Mouse (Mus musculus) embryonic facial prominence, embryonic 13.5 days (tissue): ENCODE results near the gene Xkr8. TPM values are rescaled to one million over a fixed set of nuclear protein-coding genes. Genes with fewer than 3 reads are reported as not detected.
A peak's percentile ranks its signal among the peaks of the same experiment; 100 is the strongest.
"Not testable (repeated sequence)": the region's sequence is repeated elsewhere in the genome, so short reads cannot be mapped to it uniquely, and the experiment has no call there.

ENCODE experiments used
- ATAC-seq: fragments of 200-750 bp; cut with Nextera tagmentation; 2 replicates; pipeline ENCODE4 v1.8.0; 2017; ENCODE audit warnings: low read depth; ENCODE audit not compliant: insufficient number of reproducible peaks, insufficient read depth, low FRiP score, low TSS enrichment
- H3K27ac ChIP-seq: fragments of 300-500 bp; sonication (generic); 2 replicates; pipeline ENCODE4 v1.5.1; 2015; ENCODE audit warnings: moderate library complexity, mild to moderate bottlenecking, inconsistent platforms
- H3K27me3 ChIP-seq: fragments of 300-500 bp; sonication (generic); 2 replicates; pipeline ENCODE4 v1.6.1; 2015; ENCODE audit warnings: mild to moderate bottlenecking, inconsistent platforms
- H3K36me3 ChIP-seq: fragments of 300-500 bp; sonication (generic); 2 replicates; pipeline ENCODE4 v1.6.1; 2015; ENCODE audit warnings: mild to moderate bottlenecking, inconsistent platforms
- H3K4me1 ChIP-seq: fragments of 300-500 bp; sonication (generic); 2 replicates; pipeline ENCODE4 v1.6.1; 2015; ENCODE audit warnings: inconsistent platforms
- H3K4me2 ChIP-seq: fragments of 300-500 bp; sonication (generic); 2 replicates; pipeline ENCODE4 v1.6.1; 2015; ENCODE audit warnings: moderate library complexity, mild to moderate bottlenecking, inconsistent platforms
- H3K4me3 ChIP-seq: fragments of 300-500 bp; sonication (generic); 2 replicates; pipeline ENCODE4 v1.5.1; 2015; ENCODE audit warnings: mild to moderate bottlenecking, inconsistent platforms
- H3K9ac ChIP-seq: fragments of 300-500 bp; sonication (generic); 2 replicates; pipeline ENCODE4 v1.6.1; 2015; ENCODE audit warnings: mild to moderate bottlenecking, inconsistent platforms
- H3K9me3 ChIP-seq: fragments of 300-500 bp; sonication (generic); 2 replicates; pipeline ENCODE4 v1.6.1; 2016; ENCODE audit warnings: inconsistent platforms
- WGBS: fragments of 180-500 bp; shearing (Covaris S2); methylation state at CpG from one replicate; pipeline ENCODE4 v1.1.7; 2015; ENCODE audit warnings: mixed read lengths; 5-methylcytosine and 5-hydroxymethylcytosine counted together
- polyA plus RNA-seq: library from polyadenylated mRNA; unstranded; fragments of >200 nt; fragmentation: Nextera tagmentation; extraction: Ambion mirVana; gene quantifications from 2 replicates; pipeline ENCODE4 v1.2.1, GENCODE M21; 2015

Xkr8 gene
- polyA plus RNA-seq, 1 experiment from 2014 or later: 6.0 TPM

GRCm38 (mm10) chr4:132756974-132757373 lies 24.6 kb upstream of the Xkr8 start, which contains the start of gene Smpdl3b:
Gene Smpdl3b, minus strand, starts transcription at chr4:132757252.
- WGBS: 1% methylated on average over 22 of the region's 22 CpGs
- Histone ChIP-seq H3K9ac (peak within 1 kb of the TSS; percentile 77), H3K27ac (no peak within 1 kb of the TSS), H3K27me3 (peaks cover 10% of the 10 kb centered on the region), H3K36me3 (no peaks in the 10 kb centered on the region), H3K4me1 (peaks cover 7% of the 10 kb centered on the region; the same call in 1 of the 2 replicates), H3K4me2 (peak within 1 kb of the TSS; percentile 92), H3K9me3 (no peaks in the 10 kb centered on the region), H3K4me3 (peak within 1 kb of the TSS; percentile 51)
- ATAC-seq: no peak

- 72% methylated on average over 6 of the region's 6 CpGs for WGBS
- Histone ChIP-seq H3K36me3 (no peaks in the 10 kb centered on the region), H3K4me2 (no peak overlapping the region), H3K9me3 (no peaks in the 10 kb centered on the region), H3K4me3 (no peak overlapping the region), H3K9ac (no peak overlapping the region), H3K27me3 (peaks cover 8% of the 10 kb centered on the region), H3K4me1 (peaks cover 7% of the 10 kb centered on the region; the same call in 1 of the 2 replicates), H3K27ac (no peak overlapping the region)
- ATAC-seq: no peak
Observed at GRCm38 (mm10) chr4:132752992-132753391, 20.6 kb upstream of the Xkr8 start.

DNA sequence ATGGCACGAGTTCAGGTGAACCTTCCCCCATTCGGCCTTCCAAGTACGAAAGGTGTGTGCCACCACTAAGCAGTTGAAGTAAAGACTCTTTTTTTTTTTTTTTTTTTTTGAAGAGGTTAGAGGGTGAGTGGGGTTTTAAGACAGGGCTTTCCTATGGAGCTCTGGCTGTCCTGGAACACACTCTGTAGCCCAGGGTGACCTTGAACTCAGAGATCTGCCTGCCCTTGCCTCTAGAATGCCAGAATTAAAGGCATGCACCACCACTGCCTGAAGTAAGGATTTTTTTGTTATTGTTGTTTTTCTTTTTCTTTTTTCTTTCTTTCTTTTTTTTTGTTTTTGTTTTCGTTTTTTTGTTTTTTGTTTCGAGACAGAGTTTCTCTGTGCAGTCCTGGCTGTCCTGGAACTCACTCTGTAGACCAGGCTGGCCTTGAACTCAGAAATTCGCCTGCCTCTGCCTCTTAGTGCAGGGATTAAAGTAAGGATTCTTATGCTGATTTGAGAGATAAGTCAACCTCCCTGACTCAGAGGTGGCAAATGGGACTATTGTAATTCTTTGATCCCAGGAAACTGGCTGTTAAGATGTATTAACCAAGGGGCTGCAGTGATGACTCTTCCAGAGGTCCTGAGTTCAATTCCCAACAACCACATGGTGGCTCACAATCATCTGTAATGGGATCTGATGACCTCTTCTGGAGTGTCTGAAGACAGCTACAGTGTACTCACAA lies 17.1 kb upstream of the Xkr8 start:
- no peak overlapping the region for H3K4me2 ChIP-seq
- H3K4me3 ChIP-seq: no peak overlapping the region
- 78% methylated on average over 6 of the region's 6 CpGs for WGBS
- H3K36me3 ChIP-seq: no peaks in the 10 kb centered on the region
- no peak overlapping the region for H3K9ac ChIP-seq
- no peaks in the 10 kb centered on the region for H3K27me3 ChIP-seq
- no peak for ATAC-seq
- no peaks in the 10 kb centered on the region for H3K9me3 ChIP-seq
- no peaks in the 10 kb centered on the region for H3K4me1 ChIP-seq
- no peak overlapping the region for H3K27ac ChIP-seq

DNA sequence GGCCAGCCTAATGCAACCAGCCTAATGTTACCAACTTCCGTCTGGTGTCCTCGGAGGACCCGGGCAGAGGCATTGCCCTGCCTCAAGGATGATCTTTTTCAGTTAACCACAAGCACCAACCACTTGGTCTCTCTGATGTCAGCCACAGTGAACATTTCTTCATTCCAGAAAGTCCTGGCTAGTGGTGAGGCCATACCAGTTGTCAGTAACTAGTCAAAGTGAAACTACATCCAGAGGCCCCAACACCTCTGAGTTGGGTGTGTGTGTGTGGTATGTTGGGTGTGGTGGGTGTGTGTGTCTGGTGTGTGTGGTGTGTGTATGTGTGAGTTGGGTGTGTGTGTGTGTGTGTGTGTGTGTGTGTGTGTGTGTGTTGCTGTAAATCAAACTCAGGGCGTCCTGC lies 16.4 kb upstream of the Xkr8 start:
- Histone ChIP-seq H3K4me1 (no peaks in the 10 kb centered on the region), H3K9me3 (no peaks in the 10 kb centered on the region), H3K4me2 (no peak overlapping the region), H3K4me3 (no peak overlapping the region), H3K27me3 (no peaks in the 10 kb centered on the region), H3K9ac (no peak overlapping the region), H3K27ac (no peak overlapping the region), H3K36me3 (no peaks in the 10 kb centered on the region)
- ATAC-seq: no peak
- WGBS: 90% methylated on average over 4 of the region's 4 CpGs

- ATAC-seq: no peak
- Histone ChIP-seq H3K27ac (no peak overlapping the region), H3K9me3 (no peaks in the 10 kb centered on the region), H3K4me1 (no peaks in the 10 kb centered on the region), H3K36me3 (no peaks in the 10 kb centered on the region), H3K4me2 (no peak overlapping the region), H3K27me3 (no peaks in the 10 kb centered on the region), H3K4me3 (no peak overlapping the region), H3K9ac (no peak overlapping the region)
- WGBS: 66% methylated on average over 9 of the region's 9 CpGs
Observed at GRCm38 (mm10) chr4:132747664-132748259, 15.4 kb upstream of the Xkr8 start.

- Histone ChIP-seq H3K27ac (no peak overlapping the region), H3K36me3 (no peaks in the 10 kb centered on the region), H3K27me3 (no peaks in the 10 kb centered on the region), H3K4me3 (no peak overlapping the region), H3K9me3 (no peaks in the 10 kb centered on the region), H3K9ac (no peak overlapping the region), H3K4me2 (no peak overlapping the region), H3K4me1 (no peaks in the 10 kb centered on the region)
- 85% methylated on average over 9 of the region's 9 CpGs for WGBS
- no peak for ATAC-seq
Observed at GRCm38 (mm10) chr4:132746911-132747517, 14.7 kb upstream of the Xkr8 start.

- H3K4me1 ChIP-seq: no peaks in the 10 kb centered on the region
- WGBS: 86% methylated on average over 11 of the region's 11 CpGs
- no peak overlapping the region for H3K9ac ChIP-seq
- no peak overlapping the region for H3K27ac ChIP-seq
- no peaks in the 10 kb centered on the region for H3K36me3 ChIP-seq
- H3K4me3 ChIP-seq: no peak overlapping the region
- no peaks in the 10 kb centered on the region for H3K27me3 ChIP-seq
- no peak for ATAC-seq
- H3K9me3 ChIP-seq: no peaks in the 10 kb centered on the region
- H3K4me2 ChIP-seq: no peak overlapping the region
Observed at GRCm38 (mm10) chr4:132743992-132744911, 11.9 kb upstream of the Xkr8 start.

- H3K27ac ChIP-seq: no peak overlapping the region
- no peak overlapping the region for H3K4me3 ChIP-seq
- no peaks in the 10 kb centered on the region for H3K9me3 ChIP-seq
- no peak for ATAC-seq
- no peak overlapping the region for H3K4me2 ChIP-seq
- no peak overlapping the region for H3K9ac ChIP-seq
- no peaks in the 10 kb centered on the region for H3K4me1 ChIP-seq
- no peaks in the 10 kb centered on the region for H3K36me3 ChIP-seq
- WGBS: 89% methylated on average over 7 of the region's 7 CpGs
- H3K27me3 ChIP-seq: no peaks in the 10 kb centered on the region
Observed at GRCm38 (mm10) chr4:132741491-132741890, 9.1 kb upstream of the Xkr8 start.

DNA sequence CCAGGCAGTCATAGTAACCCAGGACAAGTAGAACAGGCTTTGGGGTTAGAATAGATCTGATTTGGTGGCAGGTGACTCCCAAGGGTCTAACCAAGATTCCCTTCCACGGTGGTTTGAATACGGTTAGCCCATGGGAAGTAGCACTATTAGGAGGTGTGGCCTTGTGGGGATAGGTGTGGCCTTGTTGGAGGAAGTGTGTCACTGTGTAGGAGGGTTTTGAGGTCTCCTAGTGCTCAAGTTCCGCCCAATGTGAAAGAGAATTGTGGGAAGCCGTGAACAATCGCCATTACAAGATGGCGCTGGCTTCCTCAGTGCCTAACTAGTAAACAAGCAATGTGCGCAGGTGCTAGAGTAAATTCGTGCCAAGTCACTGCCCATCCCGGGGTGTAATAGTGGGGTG lies 4.8 kb upstream of the Xkr8 start:
- not testable (repeated sequence) for ATAC-seq, H3K4me2 ChIP-seq, H3K4me1 ChIP-seq, H3K36me3 ChIP-seq, H3K27me3 ChIP-seq, H3K9ac ChIP-seq, H3K9me3 ChIP-seq, H3K27ac ChIP-seq, H3K4me3 ChIP-seq
- 88% methylated on average over 9 of the region's 9 CpGs for WGBS

- no peaks in the 10 kb centered on the region for H3K9me3 ChIP-seq
- H3K4me1 ChIP-seq: peaks cover 12% of the 10 kb centered on the region
- H3K27ac ChIP-seq: no peak overlapping the region
- H3K4me2 ChIP-seq: no peak overlapping the region
- no peaks in the 10 kb centered on the region for H3K27me3 ChIP-seq
- no peak for ATAC-seq
- H3K36me3 ChIP-seq: no peaks in the 10 kb centered on the region
- H3K9ac ChIP-seq: no peak overlapping the region
- WGBS: 46% methylated on average over 3 of the region's 3 CpGs
- no peak overlapping the region for H3K4me3 ChIP-seq
Observed at GRCm38 (mm10) chr4:132735894-132736293, 3.5 kb upstream of the Xkr8 start.

DNA sequence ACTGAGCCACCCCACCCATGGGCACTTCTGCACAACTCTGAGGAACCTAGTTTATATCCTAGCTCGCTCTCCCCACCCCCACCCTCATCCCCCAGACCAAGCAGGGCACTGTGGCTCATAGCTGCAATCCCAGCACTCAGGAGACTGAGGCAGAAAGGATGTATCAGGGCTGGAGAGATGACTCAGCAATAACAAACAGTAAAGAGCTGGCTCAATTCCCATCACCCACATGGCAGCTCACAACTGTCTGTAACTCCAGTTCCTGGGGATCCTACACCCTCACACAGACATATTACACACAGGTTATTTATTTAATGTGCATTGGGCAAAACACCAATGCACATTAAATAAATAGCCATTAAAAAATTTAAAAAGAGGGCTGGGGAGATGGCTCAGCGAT lies 3.0 kb upstream of the Xkr8 start:
- no peaks in the 10 kb centered on the region for H3K27me3 ChIP-seq
- H3K9me3 ChIP-seq: no peaks in the 10 kb centered on the region
- no peaks in the 10 kb centered on the region for H3K36me3 ChIP-seq
- WGBS: 81% methylated on average over 2 of the region's 2 CpGs
- H3K27ac ChIP-seq: no peak overlapping the region
- H3K4me1 ChIP-seq: peaks cover 12% of the 10 kb centered on the region
- H3K9ac ChIP-seq: no peak overlapping the region
- no peak for ATAC-seq
- no peak overlapping the region for H3K4me3 ChIP-seq
- H3K4me2 ChIP-seq: no peak overlapping the region
